Mouse (Mus musculus): ENCODE data around the gene Gps2. TPM values are rescaled to one million over a fixed set of nuclear protein-coding genes. Genes with fewer than 3 reads are reported as not detected.
"Not testable (repeated sequence)": the region's sequence is repeated elsewhere in the genome, so short reads cannot be mapped to it uniquely, and the experiment has no call there.

Gps2 gene
- polyA plus RNA-seq, 1 experiment, result 290 TPM

DNA sequence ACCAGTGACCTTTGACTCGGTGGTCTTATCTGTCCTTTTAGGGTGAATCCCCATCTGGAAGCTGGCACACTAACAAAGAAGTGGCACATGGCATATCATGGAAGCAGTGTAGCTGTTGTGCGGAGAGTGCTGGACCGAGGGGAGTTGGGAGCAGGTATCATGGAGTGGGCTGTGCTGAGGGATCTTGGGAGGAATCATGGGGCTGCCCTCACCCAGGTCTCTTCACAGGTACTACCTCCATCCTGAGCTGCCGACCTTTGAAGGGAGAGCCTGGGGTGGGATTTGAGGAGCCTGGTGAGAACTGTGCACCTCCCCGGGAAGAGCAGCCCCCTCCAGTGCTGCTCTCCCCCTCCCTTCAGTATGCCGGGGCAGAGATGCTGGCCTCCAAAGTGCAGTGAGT, 2.0 kb upstream of the Gps2 start:
- no peak overlapping the region for H3K27ac ChIP-seq (ENCODE audit: control insufficient read depth, insufficient read depth, low read depth, low read length)
- TF ChIP-seq CTCF (IDR thresholded peaks at IDR 0.05; ENCODE audit: control insufficient read depth, insufficient read depth, insufficient replicate concordance, low read depth, low read length) (no peak), POLR2A (IDR thresholded peaks at IDR 0.05; ENCODE audit: control insufficient read depth, low read depth, low read length) (no peak)
- peaks cover 10% of the 10 kb centered on the region for H3K4me1 ChIP-seq (ENCODE audit: control insufficient read depth, insufficient read depth, low read length)
- H3K36me3 ChIP-seq (ENCODE audit: control insufficient read depth, insufficient read depth, low read length), result peaks cover 6% of the 10 kb centered on the region
- H3K27me3 ChIP-seq (ENCODE audit: control insufficient read depth, insufficient read depth, low read length), result no peaks in the 10 kb centered on the region
- H3K4me3 ChIP-seq (ENCODE audit: control insufficient read depth, low read depth, low read length), result no peak overlapping the region

DNA sequence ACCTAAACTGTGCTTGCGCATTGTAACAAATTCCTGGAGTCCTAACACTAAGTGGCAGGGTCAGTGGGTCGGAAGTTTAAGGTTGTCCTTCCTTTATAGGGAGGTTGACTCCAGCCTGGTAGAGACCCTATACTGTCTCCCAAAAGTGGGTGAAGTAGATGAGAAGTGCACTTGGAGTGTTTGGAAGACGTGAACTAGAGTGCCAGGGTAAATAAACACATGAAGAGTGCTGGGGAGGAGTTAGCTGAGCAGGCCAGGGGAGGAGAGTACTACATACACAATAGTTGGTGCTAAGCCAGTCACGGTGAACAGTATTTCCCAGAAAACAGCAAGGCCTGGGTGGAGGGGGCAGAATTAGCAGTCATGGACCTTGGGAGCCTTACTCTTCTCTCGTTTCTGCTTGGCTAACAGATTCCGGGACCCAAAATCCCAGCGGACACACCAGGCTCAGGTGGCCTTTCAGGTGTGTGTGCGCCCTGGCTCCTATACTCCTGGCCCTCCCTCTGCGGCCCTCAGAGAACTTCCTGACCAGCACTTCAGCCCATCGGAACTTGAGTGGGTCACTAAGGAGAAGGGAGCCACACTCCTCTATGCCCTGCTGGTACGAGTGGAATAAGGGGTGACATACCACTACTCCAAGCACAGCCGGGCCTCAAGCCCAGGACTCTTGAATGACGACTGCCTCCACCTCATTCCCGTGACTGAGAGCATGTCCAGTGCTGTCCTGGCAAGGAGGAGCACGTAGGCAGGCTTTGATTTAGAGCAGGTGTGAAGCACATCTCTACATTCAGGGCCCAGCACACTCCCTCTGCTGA, 765 bp upstream of the Gps2 start:
- Histone ChIP-seq H3K4me1 (ENCODE audit: control insufficient read depth, insufficient read depth, low read length) (peaks cover 10% of the 10 kb centered on the region), H3K4me3 (ENCODE audit: control insufficient read depth, low read depth, low read length) (peak overlapping the region; percentile 86), H3K27me3 (ENCODE audit: control insufficient read depth, insufficient read depth, low read length) (no peaks in the 10 kb centered on the region), H3K36me3 (ENCODE audit: control insufficient read depth, insufficient read depth, low read length) (peaks cover 2% of the 10 kb centered on the region), H3K27ac (ENCODE audit: control insufficient read depth, insufficient read depth, low read depth, low read length) (peak overlapping the region; percentile 7; the same call in 1 of the 2 replicates)
- TF ChIP-seq POLR2A (IDR thresholded peaks at IDR 0.05; ENCODE audit: control insufficient read depth, low read depth, low read length), result no peak
- no peak for TF ChIP-seq CTCF (IDR thresholded peaks at IDR 0.05; ENCODE audit: control insufficient read depth, insufficient read depth, insufficient replicate concordance, low read depth, low read length)

DNA sequence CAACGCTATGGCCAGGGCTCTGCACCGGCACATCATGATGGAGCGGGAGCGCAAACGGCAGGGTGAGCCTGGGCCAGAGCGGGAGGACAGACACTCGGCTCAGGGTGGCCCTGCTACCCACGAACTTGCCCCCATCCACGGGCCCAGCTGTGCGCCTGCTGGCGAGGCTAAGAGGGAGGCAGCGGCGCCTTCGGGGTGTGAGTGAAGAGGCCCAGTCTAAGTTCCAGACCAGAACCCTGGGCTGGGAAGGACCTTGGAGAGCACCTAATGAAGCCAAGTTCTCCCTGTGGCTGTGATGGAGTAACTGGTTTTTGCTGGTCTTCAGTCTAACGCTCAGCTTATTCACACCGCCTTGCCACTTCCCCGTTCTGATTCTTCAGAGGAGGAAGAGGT, 680 bp downstream of the Gps2 start:
- Histone ChIP-seq H3K36me3 (ENCODE audit: control insufficient read depth, insufficient read depth, low read length) (peaks cover 7% of the 10 kb centered on the region), H3K27me3 (ENCODE audit: control insufficient read depth, insufficient read depth, low read length) (no peaks in the 10 kb centered on the region), H3K4me3 (ENCODE audit: control insufficient read depth, low read depth, low read length) (peak overlapping the region; percentile 86), H3K27ac (ENCODE audit: control insufficient read depth, insufficient read depth, low read depth, low read length) (peak overlapping the region; percentile 33), H3K4me1 (ENCODE audit: control insufficient read depth, insufficient read depth, low read length) (peaks cover 15% of the 10 kb centered on the region)
- no peak for TF ChIP-seq CTCF (IDR thresholded peaks at IDR 0.05; ENCODE audit: control insufficient read depth, insufficient read depth, insufficient replicate concordance, low read depth, low read length)
- TF ChIP-seq POLR2A (IDR thresholded peaks at IDR 0.05; ENCODE audit: control insufficient read depth, low read depth, low read length), result no peak; the same call in 1 of the 2 replicates

DNA sequence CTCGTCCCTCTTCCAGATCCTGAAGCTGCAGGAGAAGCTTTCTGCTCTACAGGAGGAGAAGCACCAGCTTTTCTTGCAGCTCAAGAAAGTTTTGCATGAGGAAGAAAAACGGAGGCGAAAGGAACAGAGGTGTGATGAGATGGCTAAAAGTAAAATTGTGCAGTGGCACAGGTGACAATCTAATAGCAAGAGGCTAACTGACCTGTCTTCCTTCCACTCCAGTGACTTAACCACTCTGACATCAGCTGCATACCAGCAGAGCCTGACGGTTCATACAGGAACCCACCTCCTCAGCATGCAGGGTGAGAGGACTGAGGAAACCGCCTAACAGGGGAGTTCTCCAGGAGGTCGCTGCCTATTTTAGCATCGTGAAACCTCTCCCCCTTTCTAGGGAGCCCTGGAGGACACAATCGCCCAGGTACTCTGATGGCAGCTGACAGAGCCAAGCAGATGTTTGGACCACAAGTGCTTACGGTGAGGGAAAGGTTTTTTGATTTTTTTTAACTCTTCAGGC, 1.3 kb downstream of the Gps2 start:
- TF ChIP-seq CTCF (IDR thresholded peaks at IDR 0.05; ENCODE audit: control insufficient read depth, insufficient read depth, insufficient replicate concordance, low read depth, low read length), result no peak
- no peak for TF ChIP-seq POLR2A (IDR thresholded peaks at IDR 0.05; ENCODE audit: control insufficient read depth, low read depth, low read length)
- Histone ChIP-seq H3K36me3 (ENCODE audit: control insufficient read depth, insufficient read depth, low read length) (peaks cover 10% of the 10 kb centered on the region), H3K4me1 (ENCODE audit: control insufficient read depth, insufficient read depth, low read length) (peaks cover 18% of the 10 kb centered on the region), H3K27me3 (ENCODE audit: control insufficient read depth, insufficient read depth, low read length) (no peaks in the 10 kb centered on the region), H3K4me3 (ENCODE audit: control insufficient read depth, low read depth, low read length) (peak overlapping the region; percentile 86), H3K27ac (ENCODE audit: control insufficient read depth, insufficient read depth, low read depth, low read length) (no peak overlapping the region)

DNA sequence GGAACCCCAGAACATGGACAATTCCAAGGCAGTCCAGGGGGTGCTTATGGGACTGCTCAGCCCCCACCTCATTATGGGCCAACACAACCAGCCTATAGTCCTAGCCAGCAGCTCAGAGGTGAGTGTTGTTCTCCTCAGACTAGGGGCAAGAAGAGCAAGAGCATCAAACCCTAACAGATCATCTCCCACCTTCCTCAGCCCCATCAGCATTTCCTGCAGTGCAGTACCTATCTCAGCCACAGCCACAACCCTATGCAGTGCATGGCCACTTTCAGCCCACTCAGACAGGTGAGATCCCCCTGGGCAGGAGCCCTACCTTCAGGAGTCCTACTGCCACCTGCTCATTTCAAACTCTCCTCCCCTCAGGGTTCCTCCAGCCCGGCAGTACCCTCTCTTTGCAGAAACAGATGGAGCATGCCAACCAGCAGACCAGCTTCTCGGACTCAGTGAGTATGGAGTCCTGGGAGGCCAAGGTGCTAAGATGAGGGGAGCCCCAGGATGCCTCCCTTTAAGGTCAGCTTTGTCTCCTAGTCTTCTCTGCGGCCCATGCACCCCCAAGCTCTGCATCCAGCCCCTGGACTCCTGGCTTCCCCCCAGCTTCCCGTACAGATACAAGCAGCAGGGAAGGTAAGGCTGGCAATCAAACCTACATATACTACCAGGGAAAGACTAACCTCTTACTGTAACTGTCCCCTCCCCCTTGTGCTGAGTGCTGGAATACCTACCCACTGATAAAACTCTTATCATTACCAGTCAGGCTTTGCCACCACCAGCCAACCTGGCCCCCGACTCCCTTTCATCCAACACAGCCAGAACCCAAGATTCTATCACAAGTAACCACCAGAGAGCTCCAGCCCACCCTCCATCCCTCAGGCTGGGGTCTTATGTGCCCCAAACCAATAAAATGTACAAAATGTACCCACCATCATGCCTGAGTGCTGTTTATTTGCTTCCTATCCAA, 2.3 kb downstream of the Gps2 start:
- Histone ChIP-seq H3K27me3 (ENCODE audit: control insufficient read depth, insufficient read depth, low read length) (no peaks in the 10 kb centered on the region), H3K4me1 (ENCODE audit: control insufficient read depth, insufficient read depth, low read length) (peaks cover 20% of the 10 kb centered on the region), H3K27ac (ENCODE audit: control insufficient read depth, insufficient read depth, low read depth, low read length) (no peak overlapping the region), H3K4me3 (ENCODE audit: control insufficient read depth, low read depth, low read length) (no peak overlapping the region), H3K36me3 (ENCODE audit: control insufficient read depth, insufficient read depth, low read length) (peaks cover 7% of the 10 kb centered on the region)
- peak; percentile 17; the same call in 1 of the 2 replicates for TF ChIP-seq POLR2A (IDR thresholded peaks at IDR 0.05; ENCODE audit: control insufficient read depth, low read depth, low read length)
- TF ChIP-seq CTCF (IDR thresholded peaks at IDR 0.05; ENCODE audit: control insufficient read depth, insufficient read depth, insufficient replicate concordance, low read depth, low read length), result no peak

DNA sequence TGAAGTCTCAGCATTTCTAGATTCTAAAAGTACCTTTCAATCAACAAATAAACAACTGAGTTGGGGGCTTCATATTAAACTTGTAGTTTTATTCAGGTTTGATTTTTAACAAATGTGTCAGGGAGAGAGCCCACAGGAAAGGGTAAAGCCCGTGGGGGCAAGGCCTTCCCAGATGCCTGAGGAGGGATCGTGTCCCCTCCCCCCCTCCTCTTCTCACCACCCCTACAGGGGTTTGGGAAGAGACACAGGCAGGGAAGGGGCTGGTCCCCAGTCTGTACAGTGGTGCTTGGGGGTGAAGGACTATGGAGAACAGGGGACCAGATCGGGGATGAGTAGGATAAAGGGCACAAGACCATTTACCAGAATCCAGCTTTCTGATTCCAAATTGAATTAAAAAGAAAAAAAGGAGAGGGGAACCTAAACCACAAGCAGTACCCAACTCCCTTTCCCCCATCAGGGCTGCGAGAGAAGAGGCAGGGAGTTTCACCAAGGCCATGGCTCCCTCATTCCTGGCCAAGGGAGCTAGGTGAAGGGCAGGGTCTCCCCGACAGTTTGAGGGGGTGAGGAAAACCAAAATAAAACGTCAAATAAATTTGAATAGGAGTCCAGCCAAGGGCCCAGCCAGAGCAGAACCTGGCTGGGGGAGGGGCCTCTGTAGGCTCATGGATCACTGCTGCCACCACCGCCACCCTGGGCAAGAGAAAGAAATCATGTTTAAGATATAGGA, 3.1 kb downstream of the Gps2 start:
- H3K27me3 ChIP-seq (ENCODE audit: control insufficient read depth, insufficient read depth, low read length); H3K27ac ChIP-seq (ENCODE audit: control insufficient read depth, insufficient read depth, low read depth, low read length); H3K4me3 ChIP-seq (ENCODE audit: control insufficient read depth, low read depth, low read length); H3K36me3 ChIP-seq (ENCODE audit: control insufficient read depth, insufficient read depth, low read length): not testable (repeated sequence)
- peaks cover 20% of the 10 kb centered on the region for H3K4me1 ChIP-seq (ENCODE audit: control insufficient read depth, insufficient read depth, low read length)
